Mouse (Mus musculus) liver, embryonic 16.5 days (tissue): ENCODE data around the gene Mfsd12. TPM values are rescaled to one million over a fixed set of nuclear protein-coding genes. Genes with fewer than 3 reads are reported as not detected.
A peak's percentile ranks its signal among the peaks of the same experiment; 100 is the strongest.

ENCODE experiments used
- ATAC-seq: fragments of 200-750 bp; cut with Nextera tagmentation; 2 replicates; pipeline ENCODE4 v1.8.0; 2017; ENCODE audit warnings: low read depth, mild to moderate bottlenecking, moderate number of reproducible peaks, moderate library complexity
- H3K27ac ChIP-seq: fragments of 300-500 bp; sonication (generic); 2 replicates; pipeline ENCODE4 v1.5.1; 2014; ENCODE audit warnings: mild to moderate bottlenecking, low read length
- H3K27me3 ChIP-seq: fragments of 300-500 bp; sonication (generic); 2 replicates; pipeline ENCODE4 v1.6.1; 2014; ENCODE audit warnings: low read depth, low read length, mixed read lengths; ENCODE audit not compliant: control insufficient read depth, insufficient read depth
- H3K36me3 ChIP-seq: fragments of 300-500 bp; sonication (generic); 2 replicates; pipeline ENCODE4 v1.6.1; 2014; ENCODE audit warnings: mild to moderate bottlenecking; ENCODE audit not compliant: control insufficient read depth, insufficient read depth
- H3K4me1 ChIP-seq: fragments of 300-500 bp; sonication (generic); 2 replicates; pipeline ENCODE4 v1.6.1; 2014; ENCODE audit warnings: low read depth, low read length, mixed read lengths; ENCODE audit not compliant: control insufficient read depth
- H3K4me2 ChIP-seq: fragments of 300-500 bp; sonication (generic); 2 replicates; pipeline ENCODE4 v1.6.1; 2014; ENCODE audit warnings: low read depth, low read length, mixed read lengths
- H3K4me3 ChIP-seq: fragments of 300-500 bp; sonication (generic); 2 replicates; pipeline ENCODE4 v1.5.1; 2014; ENCODE audit warnings: low read depth, mild to moderate bottlenecking, low read length
- H3K9ac ChIP-seq: fragments of 300-500 bp; sonication (generic); 2 replicates; pipeline ENCODE4 v1.6.1; 2014; ENCODE audit warnings: low read depth, low read length
- H3K9me3 ChIP-seq: fragments of 300-500 bp; sonication (generic); replicated peaks from 2 replicates; pipeline ENCODE4 v1.6.1; 2016; ENCODE audit warnings: low read length; ENCODE audit not compliant: control insufficient read depth
- WGBS: fragments of 180-500 bp; shearing (Covaris S2); extraction: QIAGEN DNeasy Blood & Tissue Kit; methylation state at CpG from one replicate; pipeline ENCODE4 v1.1.7; 2014; ENCODE audit not compliant: insufficient replicate concordance; 5-methylcytosine and 5-hydroxymethylcytosine counted together
- polyA plus RNA-seq: library from polyadenylated mRNA; unstranded; fragments of >200 nt; fragmentation: Nextera tagmentation; extraction: Ambion mirVana; gene quantifications from 2 replicates; pipeline ENCODE4 v1.2.1, GENCODE M21; 2015

The Mfsd12 gene
- polyA plus RNA-seq, 1 experiment from 2014 or later = 11.9 TPM

GRCm38 (mm10) chr10:81366477-81367206 lies 9.4 kb downstream of the Mfsd12 start:
- Histone ChIP-seq H3K4me2 (no peak overlapping the region), H3K27ac (peak overlapping the region; percentile 78), H3K9me3 (no peaks in the 10 kb centered on the region), H3K27me3 (no peaks in the 10 kb centered on the region), H3K4me3 (no peak overlapping the region), H3K4me1 (peaks cover 56% of the 10 kb centered on the region), H3K36me3 (peaks cover 62% of the 10 kb centered on the region), H3K9ac (no peak overlapping the region)
- WGBS = 62% methylated on average over 6 of the region's 6 CpGs
- ATAC-seq = peak; percentile 1; the same call in 1 of the 2 replicates

- Histone ChIP-seq H3K4me2 (no peak overlapping the region), H3K9me3 (no peaks in the 10 kb centered on the region), H3K4me3 (no peak overlapping the region), H3K4me1 (peaks cover 51% of the 10 kb centered on the region), H3K9ac (no peak overlapping the region), H3K27ac (no peak overlapping the region), H3K27me3 (no peaks in the 10 kb centered on the region), H3K36me3 (peaks cover 67% of the 10 kb centered on the region)
- WGBS = 83% methylated on average over 6 of the region's 6 CpGs
- no peak for ATAC-seq
Measured at GRCm38 (mm10) chr10:81367207-81367495, 9.9 kb downstream of the Mfsd12 start.

- 88% methylated on average over 10 of the region's 10 CpGs for WGBS
- Histone ChIP-seq H3K9me3 (no peaks in the 10 kb centered on the region), H3K27ac (peak overlapping the region; percentile 88; the same call in 1 of the 2 replicates), H3K4me2 (peak overlapping the region; percentile 71), H3K36me3 (peaks cover 58% of the 10 kb centered on the region), H3K9ac (peak overlapping the region; percentile 15), H3K4me3 (peak overlapping the region; percentile 85), H3K27me3 (no peaks in the 10 kb centered on the region), H3K4me1 (peaks cover 46% of the 10 kb centered on the region)
- ATAC-seq = no peak
Measured at GRCm38 (mm10) chr10:81375322-81375721, 18.0 kb downstream of the Mfsd12 start.

- no peaks in the 10 kb centered on the region for H3K27me3 ChIP-seq
- H3K4me2 ChIP-seq = peak overlapping the region; percentile 71
- H3K4me1 ChIP-seq = peaks cover 60% of the 10 kb centered on the region
- ATAC-seq = peak; percentile 12
- peak overlapping the region; percentile 88 for H3K27ac ChIP-seq
- H3K9ac ChIP-seq = peak overlapping the region; percentile 98
- no peaks in the 10 kb centered on the region for H3K9me3 ChIP-seq
- H3K4me3 ChIP-seq = peak overlapping the region; percentile 85
- 34% methylated on average over 6 of the region's 6 CpGs for whole genome bisulfite sequencing
- peaks cover 43% of the 10 kb centered on the region for H3K36me3 ChIP-seq
Measured at GRCm38 (mm10) chr10:81376561-81377361, 19.5 kb downstream of the Mfsd12 start.

DNA sequence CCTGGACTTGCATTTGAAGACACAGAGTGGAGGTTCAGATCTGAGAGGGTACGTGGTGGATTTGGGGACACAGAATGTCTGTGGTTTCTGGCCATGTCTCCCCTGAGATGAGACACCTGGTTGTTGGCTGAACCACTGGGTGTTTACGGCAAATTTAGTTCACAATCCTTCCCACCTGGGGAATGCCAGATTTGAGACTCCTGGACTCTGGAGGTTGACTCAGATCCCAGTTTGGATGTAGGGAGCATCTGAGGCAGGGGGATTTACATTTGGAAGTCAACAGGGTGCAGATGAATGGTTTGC lies 20.0 kb downstream of the Mfsd12 start:
- no peak for ATAC-seq
- Histone ChIP-seq H3K9ac (peak overlapping the region; percentile 98), H3K4me2 (peak overlapping the region; percentile 71), H3K9me3 (no peaks in the 10 kb centered on the region), H3K27ac (peak overlapping the region; percentile 88), H3K27me3 (no peaks in the 10 kb centered on the region), H3K36me3 (peaks cover 39% of the 10 kb centered on the region), H3K4me1 (peaks cover 63% of the 10 kb centered on the region), H3K4me3 (peak overlapping the region; percentile 85)
- 44% methylated on average over 2 of the region's 2 CpGs for WGBS

GRCm38 (mm10) chr10:81377793-81378552 lies 20.7 kb downstream of the Mfsd12 start, which contains the start of gene Fzr1:
Gene Fzr1, minus strand, starts transcription at chr10:81378516.
- under 1% methylated on average over 42 of the region's 59 CpGs for WGBS
- H3K4me1 ChIP-seq = peaks cover 66% of the 10 kb centered on the region
- H3K4me3 ChIP-seq = peak within 1 kb of the TSS; percentile 85

GRCm38 (mm10) chr10:81378553-81379182 lies 21.4 kb downstream of the Mfsd12 start:
- under 1% methylated on average over 44 of the region's 46 CpGs for WGBS
- peaks cover 69% of the 10 kb centered on the region for H3K4me1 ChIP-seq
- H3K9me3 ChIP-seq = no peaks in the 10 kb centered on the region
- peak overlapping the region; percentile 75 for H3K9ac ChIP-seq
- peak; percentile 84 for ATAC-seq
- H3K36me3 ChIP-seq = peaks cover 26% of the 10 kb centered on the region
- peak overlapping the region; percentile 83 for H3K4me2 ChIP-seq
- peak overlapping the region; percentile 85 for H3K4me3 ChIP-seq
- H3K27me3 ChIP-seq = no peaks in the 10 kb centered on the region
- H3K27ac ChIP-seq = peak overlapping the region; percentile 100

More at GRCm38 (mm10) chr10:81377793-81378552, 20.7 kb downstream of the Mfsd12 start, which contains the start of gene Fzr1:
- Histone ChIP-seq H3K27ac (peak within 1 kb of the TSS; percentile 100), H3K36me3 (peaks cover 33% of the 10 kb centered on the region), H3K9ac (peak within 1 kb of the TSS; percentile 98), H3K27me3 (no peaks in the 10 kb centered on the region), H3K9me3 (no peaks in the 10 kb centered on the region), H3K4me2 (peak within 1 kb of the TSS; percentile 83)
- ATAC-seq = no peak

GRCm38 (mm10) chr10:81379183-81379553 lies 21.9 kb downstream of the Mfsd12 start:
- Histone ChIP-seq H3K4me3 (peak overlapping the region; percentile 69), H3K4me2 (peak overlapping the region; percentile 83), H3K36me3 (peaks cover 21% of the 10 kb centered on the region), H3K9me3 (no peaks in the 10 kb centered on the region), H3K27me3 (no peaks in the 10 kb centered on the region), H3K27ac (peak overlapping the region; percentile 100), H3K4me1 (peaks cover 66% of the 10 kb centered on the region), H3K9ac (peak overlapping the region; percentile 75)
- 54% methylated on average over 3 of the region's 3 CpGs for WGBS
- no peak for ATAC-seq
